Mouse (Mus musculus) gastrocnemius, postnatal 14 days (tissue): ENCODE measurements around the gene Rbbp8nl. TPM values are rescaled to one million over a fixed set of nuclear protein-coding genes. Genes with fewer than 3 reads are reported as not detected.

Experiments
- DNase-seq: peaks from one replicate; pipeline ENCODE4 v3.0.0; 2021; ENCODE audit warnings: mixed read lengths
- intact Hi-C: fragments of 180-260 bp; cut with DNase I; formaldehyde crosslinking; loops from one replicate; pipeline ENCODE4 v1.15.1; 2025; ENCODE audit warnings: low total_unique reads
- total RNA-seq, 2 experiments: library from RNA; stranded (reverse); gene quantifications; 2 replicates each; pipeline ENCODE4 v1.2.3; 2021

Gene Rbbp8nl
- total RNA-seq, 2 experiments from 2014 or later = not detected

- DNase-seq = no peak
- intact Hi-C loops = no loop called here
These were observed 2.3 kb upstream of the Rbbp8nl start for GRCm38 (mm10) chr2:180292026-180292425.

DNA sequence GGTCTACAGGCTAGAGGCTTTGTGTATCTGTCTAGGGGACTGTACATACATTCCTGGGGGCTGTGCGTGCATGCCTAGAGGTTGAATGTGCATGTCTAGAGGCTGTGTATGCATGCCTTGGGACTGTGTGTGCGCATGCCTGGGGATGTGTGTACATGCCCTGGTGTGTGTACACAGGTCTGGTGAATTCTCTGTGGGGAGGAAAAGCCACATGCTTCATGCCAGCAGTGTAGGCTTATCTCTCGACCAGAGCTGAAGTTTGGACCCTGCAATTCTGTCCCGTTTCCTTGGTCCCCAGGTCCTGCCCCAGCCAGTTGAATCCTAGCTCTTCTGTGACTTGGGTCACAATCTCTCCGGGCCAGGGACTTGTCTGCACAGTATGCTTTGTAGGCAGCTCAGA, 1.9 kb upstream of the Rbbp8nl start:
- intact Hi-C loops = no loop called here
- DNase-seq = no peak

DNA sequence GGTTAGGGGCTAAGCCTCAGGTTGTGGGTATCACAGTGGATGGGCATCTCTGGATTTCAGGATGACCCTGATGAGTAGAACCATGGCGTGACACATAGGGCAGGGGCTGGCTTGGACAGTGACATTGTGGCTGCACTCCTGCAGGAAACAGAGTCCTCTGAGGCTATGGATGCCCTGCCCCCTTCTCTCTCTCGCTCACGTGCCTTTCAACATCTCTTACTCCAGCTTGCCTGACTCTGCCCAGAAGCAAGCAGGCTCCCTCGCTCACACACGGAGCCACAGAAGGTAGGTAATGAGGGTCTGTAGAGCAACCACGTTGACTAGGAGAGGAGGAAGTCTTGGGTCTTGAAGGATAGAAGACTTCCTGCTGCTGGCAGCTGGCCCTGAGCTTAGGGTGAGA, 824 bp upstream of the Rbbp8nl start:
- intact Hi-C loops = no loop called here
- no peak for DNase-seq

DNA sequence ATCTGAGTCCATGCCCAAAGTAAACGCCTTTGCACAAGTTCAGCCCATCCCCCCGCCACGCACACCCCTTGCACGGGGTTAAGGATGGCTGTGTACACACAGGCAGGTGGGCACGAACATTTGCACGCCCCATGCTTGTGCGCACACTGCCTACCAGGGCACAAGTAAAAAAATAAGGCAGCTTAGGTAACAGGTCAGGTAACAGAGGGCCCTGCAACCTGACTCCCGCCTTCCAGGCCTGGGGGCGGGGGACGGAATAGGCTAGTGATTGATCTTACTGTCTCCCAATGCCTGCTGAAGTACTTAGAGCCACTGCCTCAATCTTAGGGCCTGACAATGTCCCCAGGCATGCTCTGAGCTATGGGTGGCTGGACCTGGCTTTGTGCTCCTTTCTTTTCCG, 713 bp downstream of the Rbbp8nl start:
- intact Hi-C loops = no loop called here
- DNase-seq = no peak

DNA sequence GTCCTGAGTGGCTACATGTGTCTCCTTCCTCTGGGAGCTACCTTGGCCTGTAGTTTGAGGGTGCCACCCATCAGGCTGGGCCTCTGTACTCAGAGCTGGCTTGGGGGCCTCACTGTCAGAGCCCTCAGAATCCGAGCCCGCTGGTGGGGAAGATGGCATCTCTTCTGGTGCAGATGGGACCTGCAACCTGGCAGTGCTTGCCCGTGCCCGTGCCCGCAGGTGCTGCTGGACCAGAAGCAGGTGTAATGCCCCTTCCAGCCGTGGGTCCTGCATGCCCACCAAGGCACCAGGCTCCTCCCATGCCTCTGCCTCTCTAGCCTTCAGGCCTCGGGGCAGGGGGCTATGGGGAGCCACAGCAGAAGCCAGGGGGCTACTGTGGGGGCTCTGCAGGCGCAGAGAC, 10.4 kb downstream of the Rbbp8nl start:
- intact Hi-C loops = no loop called here
- DNase-seq = no peak

DNA sequence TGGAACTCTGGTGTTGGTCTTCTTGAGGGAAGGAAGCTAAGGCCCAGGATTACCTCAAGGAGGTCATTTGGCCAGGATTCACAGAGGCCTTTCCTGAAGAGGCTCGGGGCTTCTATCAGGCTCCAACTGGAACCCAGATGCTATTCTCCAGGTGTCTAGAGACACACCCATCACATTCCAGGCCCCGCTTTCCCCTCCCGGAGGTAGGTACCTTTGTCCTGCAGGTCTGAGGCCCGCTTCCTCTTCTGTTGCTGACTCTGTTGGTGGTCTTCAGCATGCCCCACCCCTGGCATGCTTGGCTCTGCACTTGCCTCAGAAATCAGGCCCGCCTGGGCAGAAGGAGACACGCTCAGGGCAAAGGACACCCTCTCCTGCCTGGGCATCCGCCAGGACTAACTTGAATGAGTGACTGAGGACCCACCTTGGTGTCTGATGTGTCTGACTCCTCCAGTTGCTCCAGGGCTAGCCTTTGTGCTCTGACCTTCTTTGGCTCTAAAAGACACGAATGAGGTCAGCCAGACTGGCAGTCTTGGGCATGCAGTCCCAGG, 11.8 kb downstream of the Rbbp8nl start:
- intact Hi-C loops = loop anchor here (1.0 kb wide), 1 partner anchor 69 kb away; no protein-coding TSS in a partner anchor
- DNase-seq = no peak

GRCm38 (mm10) chr2:180276851-180277259, 12.8 kb downstream of the Rbbp8nl start:
- intact Hi-C loops = loop anchor here (1.0 kb wide), 1 partner anchor 70 kb away; no protein-coding TSS in a partner anchor
- no peak for DNase-seq

GRCm38 (mm10) chr2:180276385-180276784, 13.3 kb downstream of the Rbbp8nl start:
- intact Hi-C loops = no loop called here

GRCm38 (mm10) chr2:180275836-180276235, 13.8 kb downstream of the Rbbp8nl start:
- DNase-seq = peak; percentile 81
- intact Hi-C loops = no loop called here

More at GRCm38 (mm10) chr2:180276385-180276784, 13.3 kb downstream of the Rbbp8nl start:
- DNase-seq = no peak

- intact Hi-C loops = no loop called here
- DNase-seq = no peak
These were observed 15.2 kb downstream of the Rbbp8nl start for GRCm38 (mm10) chr2:180274523-180274922.

DNA sequence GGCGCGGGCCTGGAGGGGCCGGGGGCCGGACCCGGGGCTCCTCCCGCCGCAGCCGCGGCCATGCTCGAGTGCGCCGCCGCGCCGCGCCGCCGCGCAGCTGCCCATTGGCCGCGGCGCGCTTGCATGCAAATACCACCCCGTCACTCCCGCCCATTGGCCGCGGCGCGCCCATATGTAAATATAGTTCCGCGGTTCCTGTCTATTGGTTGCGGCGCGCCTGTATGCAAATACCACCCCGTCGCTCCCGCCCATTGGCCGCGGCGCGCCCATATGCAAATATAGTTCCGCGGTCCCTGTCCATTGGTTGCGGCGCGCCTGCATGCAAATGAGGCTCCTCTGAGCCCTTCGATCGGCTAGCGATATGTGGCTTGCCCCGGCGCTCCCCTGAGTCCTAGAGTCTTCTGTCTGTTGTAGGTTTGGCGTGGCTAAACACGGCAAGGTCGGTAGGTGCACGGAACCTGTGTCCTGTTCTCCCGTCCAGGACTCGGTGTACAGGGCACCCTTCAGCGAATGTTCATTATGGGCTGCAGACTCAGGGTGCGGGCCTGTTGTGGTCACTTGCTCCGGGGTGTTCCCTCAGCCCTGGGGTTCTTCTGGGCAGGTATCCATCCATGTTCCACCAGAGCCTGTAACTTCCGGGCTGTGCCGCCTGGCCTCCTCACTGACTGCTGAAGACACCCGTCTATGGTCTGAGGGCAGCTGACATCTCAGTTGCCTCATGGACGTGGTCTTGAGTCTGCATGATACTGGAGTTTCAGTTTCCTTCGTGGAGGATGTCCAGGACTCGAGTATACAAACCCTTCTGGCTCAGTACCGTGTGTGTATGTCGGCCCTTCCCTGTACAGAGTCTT, 16.1 kb downstream of the Rbbp8nl start, which contains the start of gene Cables2:
TSS of gene Cables2 (minus strand) at position 103 of the 851 bp plus-strand sequence.
- intact Hi-C loops = no loop called here

GRCm38 (mm10) chr2:180272884-180273321, 16.8 kb downstream of the Rbbp8nl start:
- DNase-seq = no peak
- intact Hi-C loops = no loop called here

More for the DNA sequence above, 16.1 kb downstream of the Rbbp8nl start, which contains the start of gene Cables2:
- DNase-seq = peak; percentile 95

DNA sequence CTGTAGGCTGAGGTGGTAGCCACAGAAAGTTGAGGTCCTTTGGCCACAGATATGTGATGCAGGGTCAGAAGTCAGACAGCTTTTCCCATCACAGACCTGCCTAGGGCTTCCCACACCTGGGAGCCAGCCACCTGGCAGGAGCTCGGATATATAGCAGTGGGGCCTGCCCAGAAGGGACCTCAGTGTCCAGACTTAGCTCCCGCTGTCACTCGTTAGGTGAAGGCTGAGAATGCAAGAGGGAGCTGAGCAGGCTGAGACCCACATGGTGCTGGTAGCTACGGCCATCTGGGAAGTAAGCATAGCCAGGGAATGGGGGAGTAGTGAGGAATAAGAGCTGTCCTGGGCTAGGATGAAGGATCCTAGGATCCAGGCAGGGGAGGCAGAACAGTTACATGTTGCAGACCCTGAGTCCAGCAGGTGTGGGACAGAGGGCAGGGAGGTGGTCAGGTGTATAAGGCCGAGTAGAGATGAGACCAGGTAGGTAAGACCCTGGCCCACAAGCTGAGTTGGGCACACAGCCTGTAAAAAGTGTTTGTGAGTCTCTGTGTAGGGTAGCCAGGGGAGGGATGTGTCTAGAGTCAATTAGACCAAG, 17.8 kb downstream of the Rbbp8nl start:
- intact Hi-C loops = no loop called here
- DNase-seq = no peak

GRCm38 (mm10) chr2:180270537-180271255, 19.0 kb downstream of the Rbbp8nl start:
- intact Hi-C loops = no loop called here

GRCm38 (mm10) chr2:180269329-180269728, 20.4 kb downstream of the Rbbp8nl start:
- no peak for DNase-seq
- intact Hi-C loops = no loop called here

More at GRCm38 (mm10) chr2:180270537-180271255, 19.0 kb downstream of the Rbbp8nl start:
- DNase-seq = no peak

GRCm38 (mm10) chr2:180267955-180268354, 21.7 kb downstream of the Rbbp8nl start:
- intact Hi-C loops = no loop called here
- no peak for DNase-seq

DNA sequence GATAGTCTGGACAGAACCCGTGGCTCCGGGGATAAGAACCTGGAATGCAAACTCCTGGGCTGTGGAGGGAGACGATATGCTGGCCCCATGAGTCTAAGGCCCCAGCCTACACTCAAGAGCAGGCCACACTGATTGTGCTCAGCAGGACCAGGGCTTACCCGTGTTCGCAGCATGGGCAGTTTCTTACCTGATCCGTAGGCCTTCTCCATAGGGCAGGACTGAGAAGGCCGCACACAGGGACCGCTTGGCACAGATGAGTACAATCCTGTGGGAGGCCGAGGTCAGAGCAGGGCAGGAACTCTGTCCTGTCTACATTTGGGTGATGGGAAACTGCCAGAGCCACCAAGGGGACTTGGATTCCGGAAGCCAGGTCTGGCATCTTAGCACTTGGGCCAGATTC, 26.8 kb downstream of the Rbbp8nl start:
- no peak for DNase-seq
- intact Hi-C loops = no loop called here

- intact Hi-C loops = no loop called here
- DNase-seq = no peak
These were observed 27.2 kb downstream of the Rbbp8nl start for GRCm38 (mm10) chr2:180262441-180262840.

GRCm38 (mm10) chr2:180261901-180262300, 27.8 kb downstream of the Rbbp8nl start:
- DNase-seq = no peak
- intact Hi-C loops = no loop called here
